Mouse (Mus musculus) gastrocnemius, adult 8-10 months (tissue): ENCODE results near the gene Acot7. TPM values are rescaled to one million over a fixed set of nuclear protein-coding genes. Genes with fewer than 3 reads are reported as not detected.

Experiments used
- DNase-seq, 2 experiments: peaks; one replicate each; pipeline ENCODE4 v3.0.0; 2022; ENCODE audit warnings: low spot score in 2 of 2
- total RNA-seq, 4 experiments: library from RNA; stranded (reverse); gene quantifications; 2 replicates each; pipeline ENCODE4 v1.2.4; 2022

Acot7 gene
- total RNA-seq, 4 experiments from 2014 or later, result 13.8 to 15.9 (median 15.1) TPM

DNA sequence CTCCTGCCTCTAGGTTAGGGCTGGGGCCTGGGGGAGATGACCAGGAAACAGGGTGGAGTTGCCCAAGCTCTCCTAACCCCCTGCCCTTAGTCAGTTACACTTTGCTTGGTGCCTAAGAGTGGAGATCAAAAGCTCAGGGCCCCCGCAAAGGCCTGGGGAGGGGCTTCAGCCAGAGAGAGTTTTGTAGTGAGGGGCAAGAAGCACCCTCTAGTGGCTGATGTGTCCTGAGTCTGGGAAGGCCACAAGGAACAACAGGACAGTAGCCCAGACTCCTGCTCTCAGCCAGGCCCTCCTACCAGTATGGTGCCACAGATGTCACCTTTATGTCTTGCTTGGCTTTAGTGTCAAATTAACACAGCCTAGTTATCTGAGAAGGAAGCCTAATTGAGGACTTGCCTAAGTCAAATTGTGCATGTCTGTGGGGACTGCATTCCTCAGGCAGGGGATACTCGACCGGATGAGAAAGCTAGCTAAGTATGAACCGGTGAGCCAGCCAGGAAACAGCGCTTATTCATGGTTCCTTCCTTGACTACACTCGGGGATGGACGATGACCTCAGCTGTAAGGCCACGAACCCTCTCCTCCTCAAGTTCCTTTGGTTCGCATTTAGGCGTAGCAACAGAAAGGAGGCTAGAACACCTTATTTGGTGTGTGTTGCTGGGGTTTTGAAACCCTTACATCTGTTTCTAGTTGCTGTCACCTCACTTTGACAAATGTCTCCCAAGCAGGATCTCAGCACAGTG lies 116.4 kb downstream of the Acot7 start:
- no peak for DNase-seq

DNA sequence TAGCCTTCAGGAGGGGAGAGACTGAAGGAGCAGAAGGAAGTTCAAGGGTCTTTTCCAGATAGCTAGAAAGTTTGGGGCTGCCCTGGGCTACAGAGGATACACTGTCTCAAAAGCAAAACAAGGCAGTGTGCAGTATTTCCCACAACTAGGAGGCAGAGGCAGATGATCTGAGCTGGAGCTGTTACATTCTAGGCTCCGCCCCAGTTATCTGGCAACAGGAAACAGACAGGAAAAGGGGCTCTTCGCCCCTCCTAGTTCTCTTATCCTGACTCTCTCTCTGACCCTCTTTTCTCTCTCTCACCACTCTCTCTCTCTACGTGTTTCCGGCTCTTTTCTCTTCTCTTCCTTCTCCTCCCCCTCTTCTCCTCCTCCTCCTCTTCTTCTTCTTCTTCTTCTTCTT lies 118.0 kb downstream of the Acot7 start:
- no peak for DNase-seq

DNA sequence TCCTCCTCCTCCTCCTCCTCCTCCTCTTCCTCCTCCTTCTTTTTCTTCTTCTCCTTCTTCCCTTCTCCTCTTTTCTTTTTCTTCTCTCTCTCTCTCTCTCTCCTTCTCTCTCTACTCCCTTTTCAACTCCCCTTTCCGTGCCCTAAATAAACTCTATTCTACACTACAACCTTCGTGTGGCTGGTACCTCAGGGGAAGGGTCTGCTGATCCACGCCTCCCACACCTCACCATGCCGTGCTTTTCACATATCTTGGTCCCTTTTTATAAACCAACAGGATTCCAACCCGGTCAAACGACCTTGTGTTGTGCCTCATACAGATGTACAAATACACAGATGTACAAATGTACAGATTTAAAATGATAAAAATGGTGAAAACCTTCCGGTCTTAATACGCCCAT lies 118.4 kb downstream of the Acot7 start:
- DNase-seq, result no peak

DNA sequence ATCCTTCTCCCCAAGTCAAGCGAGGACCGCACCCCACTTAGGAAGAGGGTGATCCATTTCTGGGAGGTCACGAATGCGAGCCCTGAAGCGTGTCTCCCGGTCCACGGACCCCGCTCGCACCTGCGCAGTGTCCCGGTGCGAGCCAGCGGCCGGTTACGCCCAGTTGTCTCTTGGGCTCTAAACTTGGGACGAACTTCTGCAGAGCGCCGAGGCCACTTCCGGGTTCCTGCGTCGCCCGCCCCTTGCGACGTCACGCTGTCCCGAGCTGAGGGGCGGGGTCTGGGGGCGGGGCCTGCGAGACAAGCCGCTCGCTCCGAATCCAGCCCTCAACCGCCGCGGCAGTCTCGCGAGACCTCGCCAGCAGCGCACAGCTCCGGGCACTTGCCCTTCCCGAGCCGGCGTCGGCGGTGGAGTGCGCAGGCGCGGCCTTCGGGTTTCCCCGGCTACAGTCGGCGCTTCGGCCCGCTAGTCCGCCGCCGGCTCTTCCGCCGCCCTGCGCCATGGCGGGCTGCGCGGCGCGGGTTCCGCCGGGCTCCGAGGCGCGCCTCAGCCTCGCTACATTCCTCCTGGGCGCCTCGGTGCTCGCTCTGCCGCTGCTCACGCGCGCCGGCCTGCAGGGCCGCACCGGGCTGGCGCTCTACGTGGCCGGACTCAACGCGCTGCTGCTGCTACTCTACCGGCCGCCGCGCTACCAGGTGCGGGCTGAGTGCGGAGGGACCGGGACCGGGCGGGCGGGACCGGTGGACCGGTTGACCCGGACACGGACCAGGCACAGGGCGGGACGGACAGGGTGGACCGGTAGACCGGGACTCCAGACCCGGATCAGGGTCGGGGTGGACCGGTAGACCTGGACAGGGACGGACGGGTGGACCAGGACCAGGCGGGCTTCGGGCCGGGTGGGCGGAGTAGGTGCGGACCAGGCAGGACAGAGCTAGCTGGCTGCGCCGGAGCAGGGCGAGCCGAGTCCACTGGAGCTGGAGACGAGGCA lies 119.2 kb downstream of the Acot7 start, which contains the start of gene Icmt:
Icmt (plus strand) TSS at position 354 of the 988 bp plus-strand sequence.
- peak; percentile 98 to 100 for DNase-seq

DNA sequence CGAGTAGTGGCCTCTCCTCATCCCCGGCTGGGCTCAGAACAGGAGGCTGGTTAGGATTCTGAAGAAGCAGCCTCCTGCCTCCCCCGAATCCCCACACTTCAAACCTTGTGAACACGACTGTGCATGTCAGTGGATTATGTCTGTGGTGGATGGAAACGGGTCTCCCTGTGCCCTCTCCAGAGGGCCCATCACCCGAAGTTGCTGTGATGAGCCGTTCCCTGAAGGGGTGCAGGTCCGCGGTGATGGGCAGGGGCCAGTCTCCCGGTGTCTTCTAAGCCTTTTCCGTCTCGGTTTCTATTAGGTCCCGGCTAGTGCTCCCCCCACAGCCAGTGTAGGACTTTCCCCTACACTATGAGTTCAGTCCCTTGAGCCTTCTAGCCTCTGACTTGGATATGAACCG lies 120.9 kb downstream of the Acot7 start:
- no peak for DNase-seq

DNA sequence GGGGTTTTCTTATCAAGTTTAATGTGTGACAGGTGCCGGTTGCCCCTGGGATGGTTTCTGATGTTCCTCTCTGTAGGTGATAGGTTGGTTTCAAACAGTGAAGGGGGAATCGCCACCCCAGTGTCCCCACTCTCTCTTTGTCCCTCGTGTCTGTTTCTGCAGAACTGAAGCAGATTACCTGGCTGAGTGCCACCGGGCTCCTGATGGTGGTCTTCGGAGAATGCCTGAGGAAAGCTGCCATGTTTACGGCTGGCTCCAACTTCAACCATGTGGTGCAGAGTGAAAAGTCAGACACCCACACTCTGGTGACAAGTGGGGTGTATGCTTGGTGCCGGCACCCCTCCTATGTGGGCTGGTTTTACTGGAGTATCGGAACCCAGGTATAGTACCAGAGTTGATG lies 122.4 kb downstream of the Acot7 start:
- DNase-seq, result no peak

DNA sequence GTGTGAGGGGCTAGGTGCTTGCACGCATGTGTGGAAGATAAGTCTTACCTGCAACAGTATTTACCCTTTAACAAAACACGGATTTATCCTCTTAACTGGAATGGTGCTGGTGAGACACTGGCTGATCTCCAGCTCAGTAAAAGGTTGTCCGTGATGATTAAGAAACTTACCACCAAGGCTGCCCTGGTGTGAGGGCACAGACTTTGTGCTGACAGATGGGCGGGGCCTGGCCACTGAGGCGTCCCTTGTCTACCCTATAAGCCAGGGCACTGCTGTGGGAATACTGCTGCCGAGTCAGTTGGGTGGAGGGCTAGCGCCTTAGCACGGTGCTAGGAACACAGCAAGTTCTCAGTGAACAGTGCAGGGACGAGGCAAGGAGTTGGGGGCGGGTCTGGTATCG lies 124.1 kb downstream of the Acot7 start:
- DNase-seq, result no peak

DNA sequence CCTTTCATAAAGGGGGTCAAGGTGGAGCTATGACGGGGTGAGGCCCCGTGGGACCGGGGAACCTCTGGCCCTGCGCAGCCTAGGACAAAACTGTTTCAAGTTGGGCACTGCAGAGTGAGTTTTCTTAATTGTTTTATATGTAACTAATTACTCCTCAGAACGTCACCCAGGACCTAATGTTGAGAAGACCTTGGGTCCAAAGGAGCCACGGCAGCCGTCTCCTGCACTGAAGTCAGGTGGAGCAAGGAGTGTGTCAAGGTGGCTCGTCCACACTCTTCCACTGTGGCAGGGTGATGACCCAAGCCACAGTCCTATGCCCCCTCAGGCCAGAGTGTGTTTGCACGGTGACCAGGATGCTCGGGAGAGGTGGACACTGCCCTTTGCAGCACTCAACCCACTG lies 125.2 kb downstream of the Acot7 start:
- DNase-seq, result no peak

DNA sequence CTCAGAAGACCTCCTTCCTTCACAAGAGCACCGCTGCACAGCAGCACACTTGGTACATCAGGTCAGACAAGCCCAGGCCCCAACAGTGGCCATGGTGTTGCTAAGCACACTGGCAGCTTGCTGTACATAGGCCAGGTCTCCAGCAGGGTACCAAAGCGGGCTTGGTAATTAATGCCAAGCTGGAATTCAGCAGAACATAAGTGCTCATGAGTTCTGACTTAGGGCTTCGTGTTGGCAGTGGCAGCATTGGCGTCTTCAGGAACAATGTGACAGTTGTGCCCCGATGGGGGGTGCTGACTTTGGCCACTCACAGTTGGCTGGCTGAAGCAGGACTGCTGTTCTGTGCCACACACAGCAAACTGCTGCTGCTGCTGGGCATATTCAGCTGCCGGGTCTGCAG lies 126.8 kb downstream of the Acot7 start:
- no peak for DNase-seq

DNA sequence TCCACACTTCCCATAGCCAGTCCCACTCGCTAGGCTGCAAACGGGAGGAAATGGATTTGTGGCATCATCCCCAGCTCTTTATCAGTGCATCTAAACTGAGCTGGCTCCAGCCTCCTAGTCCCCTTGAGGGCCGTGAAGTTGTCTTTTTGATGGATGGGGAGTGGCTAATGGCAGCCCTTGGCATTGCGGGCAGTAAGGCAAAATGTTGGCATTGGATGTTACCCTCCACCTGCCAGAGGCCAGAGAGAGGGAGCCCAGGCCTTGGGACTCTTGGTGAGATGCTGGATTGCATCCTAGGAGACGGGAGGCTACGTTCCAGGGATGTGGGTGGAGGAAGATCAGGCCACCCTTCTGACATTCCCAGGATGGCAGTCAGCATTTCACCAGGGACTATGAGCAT lies 128.1 kb downstream of the Acot7 start:
- DNase-seq, result no peak

DNA sequence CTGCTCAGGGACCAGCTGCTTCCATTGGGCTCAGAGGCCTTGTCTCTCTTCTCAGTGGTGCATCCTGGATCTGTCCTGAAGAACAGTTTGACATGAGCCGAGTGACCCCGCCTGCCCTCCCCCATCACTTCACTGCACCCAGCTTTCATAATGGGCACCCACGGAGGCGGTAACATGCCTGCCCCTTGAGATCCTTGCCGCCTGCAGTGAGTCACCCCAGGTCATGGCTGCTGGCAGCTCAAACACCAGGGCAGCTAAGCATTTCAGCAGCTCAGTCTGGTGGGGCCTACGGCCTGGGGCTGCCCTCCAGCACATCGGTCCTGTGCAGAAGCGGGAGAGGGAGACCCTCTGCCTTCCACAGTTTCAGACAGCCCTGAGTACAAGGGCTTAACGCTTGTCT lies 129.6 kb downstream of the Acot7 start:
- no peak for DNase-seq

DNA sequence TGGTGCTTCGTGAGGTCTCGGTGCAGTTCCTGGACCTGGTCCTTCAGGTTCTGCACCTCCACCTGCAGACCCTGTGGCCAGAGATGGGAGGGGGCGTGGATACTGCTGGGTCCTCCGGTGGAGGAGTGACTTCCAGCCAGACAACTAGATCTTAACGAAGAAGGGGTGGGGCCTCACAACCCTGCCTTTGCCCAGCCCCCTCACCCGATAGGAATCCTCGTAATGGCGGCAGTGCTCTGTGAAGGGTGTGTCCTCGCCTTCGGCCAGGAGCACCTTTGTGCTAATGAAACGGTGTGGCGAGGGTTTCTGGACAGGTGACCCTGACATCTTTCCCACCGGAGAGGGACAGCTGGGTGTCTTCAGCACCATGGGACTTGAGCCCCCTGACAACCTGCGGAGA lies 134.3 kb downstream of the Acot7 start:
- no peak for DNase-seq

DNA sequence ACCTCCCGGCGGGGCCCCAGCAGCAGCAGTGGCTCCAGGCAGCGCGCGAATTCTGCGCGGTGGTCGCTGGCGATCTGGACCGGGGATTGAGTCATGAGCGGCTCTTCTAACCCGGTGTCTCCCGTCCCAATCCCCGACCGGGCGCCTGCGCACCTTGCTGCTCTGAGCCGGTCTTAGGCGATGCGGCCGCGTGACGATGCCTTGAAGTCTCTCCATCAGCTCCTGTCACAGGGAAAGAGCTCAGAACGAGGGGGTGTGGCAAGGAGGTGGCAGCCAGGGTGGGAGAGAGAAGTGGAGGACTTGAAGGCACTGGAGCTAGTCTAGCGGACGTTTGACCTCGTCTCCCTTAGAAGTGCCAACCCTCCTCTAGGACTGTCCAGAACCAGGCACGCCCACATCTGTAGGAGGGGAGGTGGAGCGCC lies 135.3 kb downstream of the Acot7 start:
- DNase-seq, result no peak

DNA sequence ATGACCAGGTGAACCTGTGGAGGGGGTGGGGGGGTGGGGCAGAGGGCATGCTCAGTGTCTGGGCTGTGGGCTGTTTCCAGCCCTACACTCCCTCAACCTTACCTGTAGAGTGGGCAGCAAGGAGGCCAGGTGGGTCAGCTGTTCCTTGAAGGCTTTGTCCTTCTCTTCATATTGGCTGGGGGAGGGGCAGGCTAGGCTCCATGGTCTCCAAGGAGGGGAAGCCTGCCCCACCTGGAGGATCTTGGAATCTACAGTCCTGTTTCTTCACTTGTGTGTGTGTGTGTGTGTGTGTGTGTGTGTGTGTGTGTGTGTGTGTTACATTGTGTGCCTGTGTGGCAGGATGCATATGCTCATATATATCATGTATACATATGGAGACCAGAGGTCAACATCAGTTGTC lies 136.0 kb downstream of the Acot7 start:
- no peak for DNase-seq

DNA sequence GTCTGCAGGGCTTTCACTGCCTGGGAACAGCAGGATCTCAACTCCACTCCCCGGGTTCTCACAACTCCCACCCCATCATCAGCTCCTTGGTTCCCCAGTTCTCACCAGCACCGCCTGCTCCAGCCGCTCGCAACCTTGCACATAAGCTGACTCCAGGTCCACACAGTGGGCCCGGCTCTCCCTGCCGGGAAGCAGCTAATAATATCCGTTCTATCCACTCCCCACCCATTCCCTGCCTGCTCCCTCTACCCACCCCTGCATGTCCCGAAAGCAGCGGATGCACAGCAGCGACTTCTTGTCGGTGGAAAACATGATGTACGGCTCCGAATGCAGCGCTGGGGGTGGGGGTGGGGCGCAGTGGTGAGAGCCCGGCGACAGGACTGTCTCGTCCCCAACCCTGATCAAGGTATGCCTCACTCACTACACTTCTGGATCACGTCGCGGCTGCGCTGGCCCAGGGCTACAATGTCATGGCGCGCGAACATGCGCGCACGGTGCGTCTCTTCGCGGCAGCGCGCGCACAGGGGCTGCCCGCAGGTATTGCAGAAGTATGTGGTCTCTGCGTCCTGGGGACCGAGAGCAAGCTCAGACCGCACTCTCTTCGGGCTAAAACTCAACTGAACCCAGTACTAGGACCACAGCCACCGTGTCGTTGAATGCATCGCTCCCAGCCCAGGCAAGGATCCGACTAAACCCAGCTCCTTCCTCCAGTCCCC lies 137.7 kb downstream of the Acot7 start:
- no peak for DNase-seq

DNA sequence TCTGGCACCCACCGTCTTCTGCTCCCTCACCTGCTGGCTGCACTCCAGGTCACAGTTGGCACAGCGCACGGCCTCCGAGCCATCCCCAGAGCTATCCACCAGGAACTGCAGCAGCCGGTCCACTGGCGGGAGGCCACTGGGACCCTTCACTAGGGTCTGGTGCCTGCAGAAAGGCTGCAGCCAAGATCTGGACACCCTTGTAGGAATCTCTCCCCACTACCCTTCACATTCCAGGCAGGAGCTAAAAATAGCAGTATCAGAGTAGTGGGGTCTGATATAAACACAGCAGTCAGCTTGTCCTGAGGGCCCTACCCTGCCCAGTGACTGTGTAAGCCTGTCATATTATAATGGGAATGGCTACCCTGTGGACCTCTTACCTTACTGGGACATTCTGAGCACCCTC lies 139.7 kb downstream of the Acot7 start:
- no peak for DNase-seq

DNA sequence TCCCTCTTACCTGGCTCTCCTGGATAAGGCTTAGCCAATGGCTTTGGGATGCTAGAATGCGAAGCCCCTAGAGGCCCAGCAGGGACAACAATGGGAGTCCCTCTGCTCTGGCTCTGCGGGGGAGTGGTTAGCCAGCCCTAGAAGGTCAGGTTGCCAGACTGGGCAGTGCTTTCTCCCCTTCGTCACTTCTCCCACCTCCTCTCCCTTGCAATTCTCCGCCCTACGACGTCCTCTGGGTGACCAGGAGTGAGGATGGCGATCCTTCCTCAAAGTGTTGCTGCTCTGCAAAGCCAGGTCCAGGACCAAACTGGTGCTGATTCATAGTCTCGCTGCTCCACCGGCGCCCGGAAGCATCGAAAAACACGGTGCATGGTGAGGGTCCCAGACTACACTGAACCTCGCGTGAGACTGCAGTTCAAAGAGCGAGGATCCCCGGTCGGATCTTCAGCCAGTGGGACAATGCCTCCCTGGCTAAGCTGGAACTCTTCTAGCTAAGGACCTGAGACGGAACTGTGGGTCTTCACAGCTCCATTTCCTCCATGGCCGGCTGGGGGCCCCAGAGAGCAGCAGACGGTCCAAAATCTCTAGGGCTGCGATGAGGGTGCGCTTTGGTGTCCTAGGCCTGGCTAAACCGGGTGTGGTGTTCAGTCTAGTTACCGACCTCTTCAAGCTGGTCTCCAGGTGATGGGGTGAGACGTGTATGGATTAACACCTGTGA lies 140.7 kb downstream of the Acot7 start, which contains the start of gene Rnf207:
Rnf207 (minus strand) TSS at position 477 of the 718 bp plus-strand sequence.
- DNase-seq, result peak; percentile 23 to 33
